Mouse (Mus musculus) myocyte (in vitro differentiated cells): Measurements from ENCODE around the gene Vps13d. TPM values are rescaled to one million over a fixed set of nuclear protein-coding genes. Genes with fewer than 3 reads are reported as not detected.
A peak's percentile ranks its signal among the peaks of the same experiment; 100 is the strongest.

Experiments
- H3K27me3 ChIP-seq: one replicate; pipeline ENCODE4 v1.6.1; 2011; ENCODE audit not compliant: control insufficient read depth, insufficient read depth, insufficient read length
- H3K36me3 ChIP-seq: one replicate; pipeline ENCODE4 v1.6.1; 2011; ENCODE audit not compliant: control insufficient read depth, insufficient read depth
- H3K4me2 ChIP-seq: one replicate; pipeline ENCODE4 v1.6.1; 2011; ENCODE audit warnings: low read depth, control low read depth
- H3K4me3 ChIP-seq: one replicate; pipeline ENCODE4 v1.5.1; 2011; ENCODE audit warnings: mild to moderate bottlenecking, control low read depth, moderate library complexity
- H3K79me2 ChIP-seq: one replicate; pipeline ENCODE4 v1.6.1; 2011; ENCODE audit not compliant: control insufficient read depth, insufficient read depth
- H3ac ChIP-seq: one replicate; pipeline ENCODE4 v1.6.1; 2011; ENCODE audit not compliant: control insufficient read depth, insufficient read length
- CEBPB ChIP-seq: IDR thresholded peaks from 2 replicates; pipeline ENCODE4 v1.6.1; 2011; ENCODE audit warnings: mild to moderate bottlenecking, moderate library complexity; ENCODE audit not compliant: poor library complexity, insufficient read depth, severe bottlenecking
- E2F4 ChIP-seq: IDR thresholded peaks from one replicate; pipeline ENCODE4 v1.6.1; 2011; ENCODE audit warnings: mild to moderate bottlenecking, control low read depth, moderate library complexity; ENCODE audit not compliant: insufficient read depth
- MAX ChIP-seq: IDR thresholded peaks from one replicate; pipeline ENCODE4 v1.6.1; 2011; ENCODE audit warnings: low read depth, mild to moderate bottlenecking, control low read depth
- MYOD1 ChIP-seq, 3 experiments: IDR thresholded peaks; one replicate each; pipeline ENCODE4 v1.6.1; 2011; ENCODE audit warnings: control low read depth in 2 of 3, low read depth in 2 of 3, mild to moderate bottlenecking in 2 of 3, moderate library complexity in 1 of 3; ENCODE audit not compliant: insufficient read length in 2 of 3, control insufficient read depth in 1 of 3
- MYOG ChIP-seq, 3 experiments: IDR thresholded peaks; one replicate each; pipeline ENCODE4 v1.6.1; 2011; ENCODE audit warnings: control low read depth in 2 of 3, low read depth in 2 of 3, mild to moderate bottlenecking in 2 of 3; ENCODE audit not compliant: insufficient read length in 2 of 3, control insufficient read depth in 1 of 3, insufficient read depth in 1 of 3
- POLR2A ChIP-seq: IDR thresholded peaks from one replicate; pipeline ENCODE4 v1.6.1; 2011; ENCODE audit warnings: low read depth, mild to moderate bottlenecking, control low read depth, moderate library complexity; ENCODE audit not compliant: insufficient read length
- POLR2AphosphoS2 ChIP-seq: IDR thresholded peaks from one replicate; pipeline ENCODE4 v1.6.1; 2011; ENCODE audit warnings: low read depth, control low read depth; ENCODE audit not compliant: insufficient read length
- REST ChIP-seq: IDR thresholded peaks from one replicate; pipeline ENCODE4 v1.6.1; 2011; ENCODE audit warnings: mild to moderate bottlenecking, control low read depth, moderate library complexity; ENCODE audit not compliant: insufficient read depth, insufficient read length
- SRF ChIP-seq: IDR thresholded peaks from one replicate; pipeline ENCODE4 v1.6.1; 2011; ENCODE audit warnings: low read depth; ENCODE audit not compliant: control insufficient read depth, insufficient read length
- TCF12 ChIP-seq: IDR thresholded peaks from one replicate; pipeline ENCODE4 v1.6.1; 2011; ENCODE audit warnings: mild to moderate bottlenecking, control low read depth; ENCODE audit not compliant: poor library complexity, insufficient read depth, severe bottlenecking
- TCF3 ChIP-seq: IDR thresholded peaks from one replicate; pipeline ENCODE4 v1.6.1; 2011; ENCODE audit warnings: low read depth, control low read depth; ENCODE audit not compliant: insufficient read length
- USF1 ChIP-seq: IDR thresholded peaks from one replicate; pipeline ENCODE4 v1.6.1; 2011; ENCODE audit warnings: low read depth, mild to moderate bottlenecking, control low read depth, moderate library complexity
- polyA plus RNA-seq: library from polyadenylated mRNA; unstranded; fragments of >200 nt; fragmentation: generic; extraction: Trizol; gene quantifications from one replicate; pipeline ENCODE4 v1.2.1, GENCODE M21; 2012; ENCODE audit warnings: missing spikeins

Gene Vps13d
- polyA plus RNA-seq, 1 experiment, result 20.0 TPM

DNA sequence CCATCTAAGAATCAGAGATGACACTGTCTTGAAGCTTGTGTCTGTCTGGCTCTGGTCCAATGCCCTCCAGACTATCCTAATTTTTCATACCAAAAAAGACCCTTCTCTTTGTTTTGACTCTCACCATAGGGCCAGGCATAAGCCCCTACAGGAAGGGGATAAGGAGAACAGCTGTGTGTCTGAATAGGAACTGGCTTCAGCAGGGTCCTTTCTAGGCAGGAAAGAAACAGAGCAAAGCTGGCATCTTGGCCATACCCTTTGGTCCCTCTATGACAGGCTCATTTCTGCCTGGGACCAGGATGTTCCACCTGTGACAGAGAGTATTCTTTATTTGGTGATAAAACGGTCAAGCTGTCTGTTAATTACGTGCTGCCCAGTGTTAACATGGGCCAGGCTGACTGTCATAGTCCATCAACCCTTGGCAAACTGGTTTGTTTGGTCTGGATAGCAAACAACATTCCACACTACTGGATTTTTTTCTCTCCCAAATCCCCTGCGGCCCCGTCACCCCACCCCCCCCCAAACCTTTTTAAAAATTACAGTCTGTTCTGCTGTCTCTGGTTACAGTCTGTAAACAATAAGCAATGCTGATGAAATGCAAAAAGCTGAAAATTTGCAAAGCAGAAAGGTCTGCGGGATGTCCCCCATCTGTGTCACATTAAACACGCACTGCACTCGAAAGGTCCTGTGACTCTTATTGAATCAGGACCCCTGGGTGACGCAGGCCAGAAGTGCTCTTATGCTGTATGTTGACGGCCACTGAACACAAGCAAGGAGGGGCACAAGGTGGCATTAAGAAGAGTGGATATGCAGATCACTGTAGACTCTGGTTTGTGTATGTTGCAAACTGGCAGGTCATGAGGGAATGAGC is 201.5 kb downstream of the Vps13d start:
- Histone ChIP-seq H3K36me3 (peaks cover 13% of the 10 kb centered on the region), H3K79me2 (no peaks in the 10 kb centered on the region), H3K4me3 (no peak overlapping the region), H3K27me3 (no peaks in the 10 kb centered on the region), H3K4me2 (no peak overlapping the region), H3ac (no peak overlapping the region)
- TF ChIP-seq TCF3, result no peak
- TF ChIP-seq POLR2AphosphoS2, result no peak
- TF ChIP-seq CEBPB, result no peak
- TF ChIP-seq MYOG (IDR thresholded peaks at IDR 0.05; ENCODE audit: control insufficient read depth in 1 of 3, insufficient read depth in 1 of 3, insufficient read length in 2 of 3, low read depth in 2 of 3), result no peak
- TF ChIP-seq REST, result no peak
- TF ChIP-seq USF1, result no peak
- no peak for TF ChIP-seq MAX
- no peak for TF ChIP-seq MYOD1 (IDR thresholded peaks at IDR 0.05; ENCODE audit: control insufficient read depth in 1 of 3, insufficient read length in 2 of 3, low read depth in 2 of 3)
- no peak for TF ChIP-seq POLR2A
- TF ChIP-seq TCF12, result no peak
- no peak for TF ChIP-seq SRF
- TF ChIP-seq E2F4, result no peak

DNA sequence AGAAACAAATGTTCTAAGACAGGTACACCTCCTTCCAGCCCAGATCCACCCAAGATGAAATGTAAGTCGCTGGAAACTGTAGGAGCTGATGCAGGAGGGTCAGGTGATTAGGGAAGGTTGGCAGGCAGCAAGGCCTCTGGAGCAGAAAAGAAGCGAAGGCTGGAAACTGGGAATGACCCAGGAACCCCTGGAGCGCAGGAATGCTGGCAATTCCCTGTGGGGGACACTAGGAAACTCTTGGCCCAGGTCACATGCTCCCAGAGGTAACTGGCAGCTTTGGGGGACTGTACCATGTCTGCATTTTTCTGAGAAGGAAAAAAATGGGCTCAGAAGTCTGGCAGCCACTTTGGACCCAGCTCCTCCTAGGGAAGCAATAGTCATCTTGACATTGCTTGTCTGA is 202.4 kb downstream of the Vps13d start:
- no peak overlapping the region for H3K4me2 ChIP-seq
- no peaks in the 10 kb centered on the region for H3K27me3 ChIP-seq
- no peaks in the 10 kb centered on the region for H3K79me2 ChIP-seq
- TF ChIP-seq POLR2A (no peak), REST (no peak), MAX (no peak), POLR2AphosphoS2 (no peak), E2F4 (no peak), MYOG (IDR thresholded peaks at IDR 0.05; ENCODE audit: control insufficient read depth in 1 of 3, insufficient read depth in 1 of 3, insufficient read length in 2 of 3, low read depth in 2 of 3) (no peak), CEBPB (no peak), TCF3 (no peak), USF1 (no peak), MYOD1 (IDR thresholded peaks at IDR 0.05; ENCODE audit: control insufficient read depth in 1 of 3, insufficient read length in 2 of 3, low read depth in 2 of 3) (no peak), TCF12 (no peak), SRF (no peak)
- H3ac ChIP-seq, result no peak overlapping the region
- peaks cover 13% of the 10 kb centered on the region for H3K36me3 ChIP-seq
- no peak overlapping the region for H3K4me3 ChIP-seq

GRCm38 (mm10) chr4:144988443-144989206 is 206.2 kb downstream of the Vps13d start:
- Histone ChIP-seq H3K36me3 (peaks cover 10% of the 10 kb centered on the region), H3ac (no peak overlapping the region), H3K79me2 (no peaks in the 10 kb centered on the region), H3K4me2 (peak overlapping the region; percentile 9), H3K27me3 (no peaks in the 10 kb centered on the region), H3K4me3 (no peak overlapping the region)
- TF ChIP-seq TCF3, result no peak
- TF ChIP-seq POLR2AphosphoS2, result no peak
- no peak for TF ChIP-seq POLR2A
- TF ChIP-seq E2F4, result no peak
- TF ChIP-seq MYOD1 (IDR thresholded peaks at IDR 0.05; ENCODE audit: control insufficient read depth in 1 of 3, insufficient read length in 2 of 3, low read depth in 2 of 3), result peak in 1 of 3 experiments; percentile 53
- peak in 1 of 3 experiments; percentile 37 for TF ChIP-seq MYOG (IDR thresholded peaks at IDR 0.05; ENCODE audit: control insufficient read depth in 1 of 3, insufficient read depth in 1 of 3, insufficient read length in 2 of 3, low read depth in 2 of 3)
- no peak for TF ChIP-seq MAX
- no peak for TF ChIP-seq USF1
- peak; percentile 57 for TF ChIP-seq TCF12
- TF ChIP-seq SRF, result no peak
- TF ChIP-seq CEBPB, result no peak

GRCm38 (mm10) chr4:144986016-144986805 is 208.6 kb downstream of the Vps13d start:
- Histone ChIP-seq H3K36me3 (peaks cover 3% of the 10 kb centered on the region), H3K4me2 (no peak overlapping the region)
- TF ChIP-seq TCF3 (no peak), REST (no peak), MYOD1 (IDR thresholded peaks at IDR 0.05; ENCODE audit: control insufficient read depth in 1 of 3, insufficient read length in 2 of 3, low read depth in 2 of 3) (no peak), POLR2AphosphoS2 (no peak), POLR2A (no peak), MAX (no peak), USF1 (no peak), SRF (no peak), CEBPB (no peak), E2F4 (no peak), TCF12 (no peak), MYOG (IDR thresholded peaks at IDR 0.05; ENCODE audit: control insufficient read depth in 1 of 3, insufficient read depth in 1 of 3, insufficient read length in 2 of 3, low read depth in 2 of 3) (no peak)

More at GRCm38 (mm10) chr4:144986016-144986805, 208.6 kb downstream of the Vps13d start:
- Histone ChIP-seq H3K4me3 (no peak overlapping the region), H3K79me2 (no peaks in the 10 kb centered on the region), H3ac (no peak overlapping the region), H3K27me3 (no peaks in the 10 kb centered on the region)
